Mouse (Mus musculus) hindlimb bud, embryonic 11.5 days (tissue): ENCODE data around the gene 4933428G20Rik.

Experiments
- DNase-seq: peaks from one replicate; pipeline ENCODE4 v3.0.0-alpha.2; 2012; ENCODE audit warnings: low read depth, low spot score; ENCODE audit errors: extremely low spot score

Gene 4933428G20Rik

GRCm38 (mm10) chr11:97499865-97500719 lies at the start of gene 4933428G20Rik:
4933428G20Rik (minus strand) TSS chr11:97500340.
- no peak for DNase-seq

DNA sequence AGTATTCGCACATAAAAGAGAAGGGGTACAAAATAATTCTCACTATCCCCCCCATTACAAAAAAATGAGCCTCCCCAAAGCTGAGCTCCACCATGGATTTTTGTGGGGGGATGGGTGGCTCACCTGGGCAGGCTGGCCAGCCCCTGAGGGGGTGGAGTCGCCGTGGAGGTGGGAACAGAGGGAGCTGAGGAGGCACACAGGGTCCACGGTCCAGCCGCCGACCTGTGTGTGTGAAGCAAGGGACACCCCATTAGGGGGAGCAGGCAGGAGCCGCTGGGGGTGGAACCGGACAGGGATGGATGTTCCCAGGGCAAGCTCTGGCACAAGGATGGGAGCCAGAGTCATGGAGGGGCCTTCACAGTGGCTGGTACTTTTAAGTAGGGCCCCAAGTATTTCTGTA lies 48.6 kb upstream of the 4933428G20Rik start:
- no peak for DNase-seq

GRCm38 (mm10) chr11:97547957-97548706 lies 48.0 kb upstream of the 4933428G20Rik start:
- no peak for DNase-seq

DNA sequence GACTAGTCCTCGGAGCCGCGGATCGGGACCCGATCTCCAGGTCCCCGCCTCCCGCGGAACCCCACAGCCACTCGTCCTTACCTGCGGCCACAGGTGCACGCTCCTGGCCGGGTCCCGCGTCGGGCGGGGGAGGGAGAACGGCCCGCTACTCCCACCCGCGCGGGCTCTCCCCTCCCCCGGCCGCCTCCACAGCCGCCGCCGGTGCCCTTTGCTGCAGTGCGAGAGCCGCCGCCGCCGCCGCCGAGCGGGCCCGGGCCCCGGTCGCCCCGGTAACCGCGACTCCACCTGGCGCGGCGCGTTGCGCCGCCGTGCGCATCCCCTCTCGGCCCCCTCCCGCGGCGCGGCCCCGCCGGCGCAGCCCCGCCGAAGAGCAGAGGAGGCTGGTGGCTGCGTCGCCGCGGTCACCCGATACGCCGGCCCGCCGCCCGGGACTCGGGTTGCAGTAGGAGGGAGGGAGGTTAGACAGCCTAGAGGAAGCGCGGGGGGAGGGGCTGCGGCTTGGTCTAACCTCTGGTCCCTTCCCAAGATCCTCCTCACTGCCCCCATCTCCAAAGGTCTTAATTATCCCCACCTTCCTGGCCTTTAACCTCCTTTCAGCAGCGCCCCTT lies 46.8 kb upstream of the 4933428G20Rik start:
- no peak for DNase-seq

GRCm38 (mm10) chr11:97545808-97546560 lies 45.8 kb upstream of the 4933428G20Rik start:
- DNase-seq = no peak

DNA sequence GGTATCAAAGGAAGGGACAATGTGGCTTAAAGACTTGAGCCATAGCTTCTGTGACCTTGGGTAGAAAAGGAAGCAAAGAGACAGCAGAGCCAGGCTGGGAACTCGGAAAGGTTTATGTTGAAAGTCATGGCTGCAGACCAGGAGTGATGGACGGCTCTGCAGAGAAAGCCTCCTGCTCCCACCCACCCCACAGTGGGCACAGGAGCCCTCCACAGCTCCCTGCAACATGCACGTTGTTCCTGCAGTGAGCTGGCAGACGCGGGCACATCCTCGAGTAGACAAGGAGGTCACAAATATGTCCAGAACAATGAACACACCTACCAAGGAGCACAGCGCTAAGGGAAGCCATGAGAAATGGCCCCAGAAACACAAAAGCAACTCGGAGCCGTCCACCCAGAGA lies 43.7 kb upstream of the 4933428G20Rik start:
- no peak for DNase-seq

GRCm38 (mm10) chr11:97543181-97543733 lies 43.1 kb upstream of the 4933428G20Rik start:
- no peak for DNase-seq

DNA sequence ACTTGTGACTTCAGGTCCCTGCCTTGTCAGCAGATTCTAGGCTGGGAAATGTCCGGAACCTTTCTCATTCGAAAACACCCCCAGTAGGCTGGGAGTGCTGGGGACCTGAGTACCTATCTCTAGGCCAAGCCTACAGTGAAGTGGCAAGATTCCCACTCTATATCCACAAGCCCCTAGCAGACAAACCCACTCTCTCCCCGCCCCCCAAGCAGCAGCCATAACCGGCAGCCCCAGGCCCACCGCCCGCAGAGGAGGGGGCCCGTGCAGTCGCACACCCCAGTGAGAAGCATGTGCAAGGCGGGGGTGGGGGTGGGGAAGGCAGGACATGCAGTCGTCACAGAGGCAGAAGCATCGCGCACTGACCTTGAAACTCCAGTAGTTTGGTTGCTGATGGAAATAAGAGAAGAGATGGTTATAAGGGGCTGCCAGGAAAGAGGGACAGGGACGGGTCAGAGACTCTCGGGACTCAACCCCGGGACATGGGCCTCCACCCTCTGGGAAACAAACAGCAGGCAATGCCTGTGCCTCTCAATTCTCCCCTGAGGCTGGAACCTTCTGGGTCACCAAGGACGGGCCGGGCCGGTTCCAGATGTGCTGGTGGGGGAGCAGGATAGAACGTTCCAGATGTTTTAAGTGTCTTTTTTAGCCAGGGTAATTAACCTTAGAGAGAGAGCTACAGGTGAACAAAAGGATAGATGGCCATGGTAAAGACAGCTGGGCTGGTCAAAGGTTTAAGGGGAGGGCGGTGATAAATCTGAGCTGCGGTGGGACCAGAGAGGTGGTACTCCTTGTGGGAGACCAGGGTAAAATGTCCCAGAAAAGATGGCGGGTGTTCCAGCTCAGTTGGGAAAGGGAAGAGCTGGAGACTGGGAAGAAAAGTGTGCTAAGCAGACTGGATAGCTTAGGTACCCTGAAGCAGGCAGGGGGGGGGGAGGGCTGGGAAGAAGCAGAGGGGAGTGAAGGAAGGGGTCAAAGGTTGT lies 42.3 kb upstream of the 4933428G20Rik start:
- DNase-seq = no peak

DNA sequence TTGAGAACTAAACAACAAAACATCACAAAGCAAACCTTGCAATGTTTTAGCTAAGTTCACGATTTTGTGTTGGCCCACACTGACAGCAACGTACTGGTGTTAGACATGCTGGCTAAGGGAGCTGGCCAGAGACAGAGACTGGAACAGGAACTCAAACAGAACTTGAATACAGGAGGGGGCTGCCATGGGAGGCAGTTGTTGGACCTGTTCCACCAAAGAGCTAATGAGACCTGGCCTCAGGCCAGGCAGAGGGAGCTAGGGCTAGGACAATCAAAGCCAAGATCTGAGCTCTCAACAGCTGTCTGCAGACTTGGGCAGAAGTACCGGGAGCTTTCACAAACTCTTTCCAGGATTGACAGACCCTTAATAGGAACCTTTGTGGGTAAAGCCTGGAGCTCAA lies 40.5 kb upstream of the 4933428G20Rik start:
- no peak for DNase-seq

- DNase-seq = no peak
These were observed 40.0 kb upstream of the 4933428G20Rik start for GRCm38 (mm10) chr11:97540136-97540535.

GRCm38 (mm10) chr11:97539622-97540021 lies 39.5 kb upstream of the 4933428G20Rik start:
- no peak for DNase-seq

GRCm38 (mm10) chr11:97537580-97538089 lies 37.5 kb upstream of the 4933428G20Rik start:
- DNase-seq = no peak

- no peak for DNase-seq
These were observed 36.9 kb upstream of the 4933428G20Rik start for GRCm38 (mm10) chr11:97536835-97537579.

DNA sequence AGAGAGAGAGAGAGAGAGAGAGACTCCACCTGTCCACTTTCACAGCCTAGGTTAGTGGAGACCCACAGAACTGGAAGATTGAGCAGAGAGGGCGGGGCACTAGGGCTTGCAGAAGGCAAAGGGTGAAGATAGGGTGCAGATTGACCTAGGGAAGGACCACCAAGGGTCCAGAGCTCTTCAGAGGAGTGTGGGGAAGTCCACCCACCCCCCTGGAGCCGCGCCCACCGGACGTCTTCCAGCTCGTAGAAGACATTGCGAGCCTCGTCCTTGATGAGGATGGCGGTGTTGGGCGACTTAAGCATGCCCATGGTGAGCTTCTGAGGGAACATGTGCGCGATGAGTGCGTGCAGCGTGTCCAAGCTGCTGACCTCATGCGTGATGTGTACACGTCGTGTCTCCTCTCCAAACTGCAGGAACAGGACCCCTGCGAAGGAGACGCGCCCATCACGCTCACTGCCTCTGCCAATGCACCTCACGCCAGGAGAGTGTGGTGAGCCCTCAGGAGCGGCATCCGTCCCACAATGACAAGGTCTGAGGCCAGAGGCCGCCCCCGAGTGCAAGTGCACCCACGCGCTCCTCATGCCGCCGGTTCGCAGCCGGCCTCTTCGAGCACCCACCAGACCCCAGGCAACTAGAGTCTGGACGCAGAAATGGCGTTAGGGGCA lies 36.1 kb upstream of the 4933428G20Rik start:
- DNase-seq = no peak

- no peak for DNase-seq
These were observed 35.5 kb upstream of the 4933428G20Rik start for GRCm38 (mm10) chr11:97535660-97536059.

DNA sequence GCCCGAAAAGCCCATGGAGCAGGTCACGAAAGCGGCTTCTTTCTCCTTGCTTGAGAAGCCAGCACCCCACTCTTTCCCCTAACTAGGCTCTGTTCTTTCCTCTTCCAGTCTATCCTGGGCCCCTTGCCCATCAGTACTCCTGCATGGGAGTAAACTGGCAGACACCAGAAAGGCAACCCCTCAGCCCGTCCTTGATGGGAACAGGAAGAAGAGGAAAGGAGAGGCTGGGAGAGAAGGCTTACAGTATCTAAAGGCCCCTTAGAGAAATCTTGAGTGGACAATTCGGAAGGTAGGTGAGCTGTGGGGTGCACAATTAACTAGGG lies 35.1 kb upstream of the 4933428G20Rik start:
- no peak for DNase-seq

- DNase-seq = no peak
These were observed 34.5 kb upstream of the 4933428G20Rik start for GRCm38 (mm10) chr11:97534442-97535307.
